Mouse (Mus musculus) limb, embryonic 13.5 days (tissue): Measurements from ENCODE around the gene Hibadh. TPM values are rescaled to one million over a fixed set of nuclear protein-coding genes. Genes with fewer than 3 reads are reported as not detected.

Source experiments
- ATAC-seq: fragments of 200-750 bp; cut with Nextera tagmentation; 2 replicates; pipeline ENCODE4 v1.8.0; 2017; ENCODE audit warnings: low read depth, moderate number of reproducible peaks, moderate TSS enrichment; ENCODE audit not compliant: low FRiP score
- H3K27ac ChIP-seq: fragments of 300-500 bp; sonication (generic); 2 replicates; pipeline ENCODE4 v1.5.1; 2015; ENCODE audit warnings: inconsistent platforms, mild to moderate bottlenecking, moderate library complexity
- H3K27me3 ChIP-seq: fragments of 300-500 bp; sonication (generic); 2 replicates; pipeline ENCODE4 v1.6.1; 2015; ENCODE audit warnings: mild to moderate bottlenecking, inconsistent platforms
- H3K36me3 ChIP-seq: fragments of 300-500 bp; sonication (generic); 2 replicates; pipeline ENCODE4 v1.6.1; 2015; ENCODE audit warnings: inconsistent platforms, mild to moderate bottlenecking, moderate library complexity
- H3K4me1 ChIP-seq: fragments of 300-500 bp; sonication (generic); 2 replicates; pipeline ENCODE4 v1.6.1; 2015; ENCODE audit warnings: inconsistent platforms
- H3K4me2 ChIP-seq: fragments of 300-500 bp; sonication (generic); replicated peaks from 2 replicates; pipeline ENCODE4 v1.6.1; 2015; ENCODE audit warnings: inconsistent platforms, mild to moderate bottlenecking, moderate library complexity
- H3K4me3 ChIP-seq: fragments of 300-500 bp; sonication (generic); 2 replicates; pipeline ENCODE4 v1.5.1; 2015; ENCODE audit warnings: moderate library complexity, mild to moderate bottlenecking, inconsistent platforms
- H3K9ac ChIP-seq: fragments of 300-500 bp; sonication (generic); 2 replicates; pipeline ENCODE4 v1.6.1; 2015; ENCODE audit warnings: mild to moderate bottlenecking, inconsistent platforms
- H3K9me3 ChIP-seq: fragments of 300-500 bp; sonication (generic); 2 replicates; pipeline ENCODE4 v1.6.1; 2016; ENCODE audit warnings: inconsistent platforms
- WGBS: fragments of 180-500 bp; shearing (Covaris S2); methylation state at CpG from one replicate; pipeline ENCODE4 v1.1.7; 2015; 5-methylcytosine and 5-hydroxymethylcytosine counted together
- polyA plus RNA-seq: library from polyadenylated mRNA; unstranded; fragments of >200 nt; fragmentation: Nextera tagmentation; extraction: Ambion mirVana; gene quantifications from 2 replicates; pipeline ENCODE4 v1.2.1, GENCODE M21; 2015

The Hibadh gene
- polyA plus RNA-seq, 1 experiment from 2014 or later, result 91.7 TPM

GRCm38 (mm10) chr6:52507946-52508345, 132.2 kb downstream of the Hibadh start:
- ATAC-seq, result no peak
- 86% methylated on average over 7 of the region's 7 CpGs for WGBS

DNA sequence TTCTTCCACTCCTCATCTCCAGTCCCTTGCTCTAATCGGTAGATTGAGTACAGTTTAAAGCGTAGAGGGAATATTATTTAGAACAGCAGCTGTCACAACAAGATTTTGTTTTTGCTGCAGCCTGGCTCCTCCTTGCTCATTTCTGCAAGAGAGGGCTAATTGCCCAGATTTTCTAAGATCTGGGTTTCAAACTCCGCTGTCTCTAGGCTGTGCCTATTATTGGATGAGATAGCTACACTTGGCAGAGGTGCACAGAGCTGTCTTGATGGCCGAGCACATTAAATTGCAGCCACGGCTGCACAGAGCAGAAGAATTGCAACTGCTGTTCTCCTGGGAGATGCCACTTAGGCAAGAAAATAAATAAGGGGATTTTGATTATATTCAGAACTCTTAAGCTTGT, 133.0 kb downstream of the Hibadh start:
- Histone ChIP-seq H3K9ac (no peak overlapping the region), H3K4me3 (no peak overlapping the region), H3K27ac (no peak overlapping the region), H3K9me3 (no peaks in the 10 kb centered on the region), H3K4me2 (no peak overlapping the region), H3K4me1 (no peaks in the 10 kb centered on the region), H3K27me3 (peaks cover 41% of the 10 kb centered on the region; the same call in 1 of the 2 replicates), H3K36me3 (no peaks in the 10 kb centered on the region)
- 81% methylated on average over 5 of the region's 5 CpGs for whole genome bisulfite sequencing
- no peak for ATAC-seq

More at GRCm38 (mm10) chr6:52507946-52508345, 132.2 kb downstream of the Hibadh start:
- no peak overlapping the region for H3K4me2 ChIP-seq
- no peaks in the 10 kb centered on the region for H3K36me3 ChIP-seq
- H3K4me1 ChIP-seq, result no peaks in the 10 kb centered on the region
- no peak overlapping the region for H3K4me3 ChIP-seq
- no peak overlapping the region for H3K9ac ChIP-seq
- peaks cover 40% of the 10 kb centered on the region for H3K27me3 ChIP-seq
- no peaks in the 10 kb centered on the region for H3K9me3 ChIP-seq
- no peak overlapping the region for H3K27ac ChIP-seq

DNA sequence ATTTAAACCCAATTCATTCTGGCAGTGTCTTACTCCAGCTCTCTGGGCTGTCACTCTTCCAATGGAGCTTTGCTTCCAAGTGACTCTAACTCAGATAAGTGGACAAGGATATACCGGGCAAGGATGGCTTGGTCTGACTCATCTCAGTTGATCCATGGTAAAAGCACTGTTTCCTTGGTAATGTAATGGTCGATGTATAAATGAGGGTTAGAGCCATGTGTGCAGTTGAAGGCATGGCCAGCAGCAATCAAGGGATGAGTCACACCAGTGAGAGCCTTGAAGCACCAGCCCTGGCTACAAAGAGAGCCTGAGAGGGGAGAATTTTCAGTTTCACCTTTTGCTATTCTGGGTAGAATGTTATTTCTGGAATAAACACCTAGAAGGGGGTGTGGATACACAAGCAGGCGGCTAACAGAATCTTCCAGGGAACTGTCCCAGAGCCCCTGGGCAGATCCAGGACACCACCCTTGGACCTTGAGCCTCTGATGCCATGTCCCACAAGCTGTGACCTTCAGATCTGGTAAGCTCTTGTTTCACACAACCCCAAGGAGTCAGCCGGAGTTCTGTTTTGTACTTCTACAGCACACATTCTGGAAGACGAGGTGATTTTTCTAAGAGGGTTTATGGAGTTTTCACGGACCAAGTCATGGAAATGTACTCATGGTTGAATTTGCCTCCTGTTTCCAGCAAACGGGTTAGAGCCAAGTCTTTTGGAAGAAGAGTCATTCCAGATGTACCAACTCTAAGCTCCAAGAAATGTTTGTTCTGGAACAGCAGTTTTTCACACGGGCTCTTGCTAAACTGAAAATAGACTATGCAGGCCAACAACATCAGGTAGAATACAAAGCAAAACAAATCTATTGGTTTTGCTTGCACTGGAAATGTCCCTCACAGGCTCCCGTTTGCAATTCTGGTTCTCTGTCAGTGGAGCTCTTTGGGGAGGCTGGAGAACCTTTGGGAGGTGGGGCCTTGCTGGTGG, 134.1 kb downstream of the Hibadh start:
- 84% methylated on average over 9 of the region's 9 CpGs for WGBS
- no peaks in the 10 kb centered on the region for H3K4me1 ChIP-seq
- H3K27ac ChIP-seq, result no peak overlapping the region
- no peak overlapping the region for H3K9ac ChIP-seq
- no peaks in the 10 kb centered on the region for H3K9me3 ChIP-seq
- ATAC-seq, result no peak
- H3K4me3 ChIP-seq, result no peak overlapping the region
- no peaks in the 10 kb centered on the region for H3K36me3 ChIP-seq
- peaks cover 41% of the 10 kb centered on the region for H3K27me3 ChIP-seq
- H3K4me2 ChIP-seq, result no peak overlapping the region

- Histone ChIP-seq H3K27me3 (peaks cover 40% of the 10 kb centered on the region), H3K4me1 (no peaks in the 10 kb centered on the region), H3K27ac (no peak overlapping the region), H3K9ac (no peak overlapping the region), H3K9me3 (no peaks in the 10 kb centered on the region), H3K4me2 (no peak overlapping the region), H3K4me3 (no peak overlapping the region), H3K36me3 (no peaks in the 10 kb centered on the region)
- WGBS, result 38% methylated on average over 8 of the region's 8 CpGs
- no peak for ATAC-seq
These were observed 135.3 kb downstream of the Hibadh start for GRCm38 (mm10) chr6:52504676-52505460.

DNA sequence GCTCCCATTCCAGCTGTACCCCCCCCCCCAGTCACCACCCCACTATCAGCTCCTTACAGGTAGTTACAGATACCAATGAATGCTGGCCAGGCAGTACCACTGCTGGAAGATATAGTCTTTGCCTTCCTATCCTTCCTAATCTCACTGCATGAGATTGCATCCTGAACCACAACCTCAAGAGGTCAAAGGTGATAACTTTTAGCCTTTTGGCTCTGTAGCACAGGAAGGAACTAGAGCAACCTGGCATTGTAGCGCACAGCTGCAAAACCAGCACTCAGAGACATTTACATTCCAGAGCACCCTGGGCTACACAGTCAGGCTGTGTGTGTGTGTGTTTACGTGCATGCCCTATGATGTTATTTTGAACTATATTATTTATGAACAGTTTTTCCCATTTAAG, 137.2 kb downstream of the Hibadh start:
- Histone ChIP-seq H3K36me3 (no peaks in the 10 kb centered on the region), H3K4me3 (no peak overlapping the region), H3K9ac (no peak overlapping the region), H3K27ac (no peak overlapping the region), H3K4me1 (no peaks in the 10 kb centered on the region), H3K27me3 (peaks cover 25% of the 10 kb centered on the region), H3K9me3 (no peaks in the 10 kb centered on the region), H3K4me2 (no peak overlapping the region)
- WGBS, result 75% methylated on average over 2 of the region's 2 CpGs
- no peak for ATAC-seq

DNA sequence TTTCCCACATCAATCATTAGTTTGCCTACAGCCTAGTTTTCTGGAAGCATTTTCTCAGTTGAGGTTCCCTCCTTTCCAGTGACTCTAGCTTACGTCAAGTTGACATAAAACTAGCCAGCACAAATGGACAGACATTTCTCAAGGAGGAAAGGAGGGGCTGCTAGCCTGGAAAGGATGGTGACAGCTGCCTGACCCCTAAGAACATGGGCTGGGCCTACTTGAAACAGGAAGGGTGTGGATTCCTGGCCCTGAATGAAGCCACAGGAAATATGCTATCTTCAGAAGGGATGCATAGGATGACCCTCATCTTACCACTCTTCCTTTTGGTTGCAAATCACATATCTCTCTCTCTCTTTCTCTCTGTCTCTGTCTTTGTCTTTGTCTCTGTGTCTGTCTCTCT, 138.7 kb downstream of the Hibadh start:
- H3K4me3 ChIP-seq, result no peak overlapping the region
- H3K4me1 ChIP-seq, result no peaks in the 10 kb centered on the region
- peaks cover 23% of the 10 kb centered on the region for H3K27me3 ChIP-seq
- H3K4me2 ChIP-seq, result no peak overlapping the region
- 83% methylated on average over 1 of the region's 1 CpGs for WGBS
- no peaks in the 10 kb centered on the region for H3K36me3 ChIP-seq
- no peak for ATAC-seq
- H3K9me3 ChIP-seq, result no peaks in the 10 kb centered on the region
- H3K9ac ChIP-seq, result no peak overlapping the region
- no peak overlapping the region for H3K27ac ChIP-seq

Other genes starting within 250 kb of the Hibadh start
- 161 and 166 TPM in 2 replicates for gene Tax1bp1, start 73.3 kb upstream of the Hibadh start, polyA plus RNA-seq